Mouse (Mus musculus) MEL (cell line): ENCODE measurements around the gene Rtp3. TPM values are rescaled to one million over a fixed set of nuclear protein-coding genes. Genes with fewer than 3 reads are reported as not detected.

Source experiments
- DNase-seq: peaks from one replicate; pipeline ENCODE4 v3.0.0; 2011; ENCODE audit warnings: low read depth, low spot score
- H3K27ac ChIP-seq: 2 replicates; pipeline ENCODE4 v1.5.1; 2012; ENCODE audit warnings: low read depth, mild to moderate bottlenecking, control low read depth, low read length, moderate library complexity; ENCODE audit not compliant: control insufficient read depth
- H3K27me3 ChIP-seq, 2 experiments: fragments of 150-350 bp in 1 of 2; sonication (generic) in 1 of 2; 2 replicates each; pipeline ENCODE4 v1.6.1; 2012; ENCODE audit warnings: low read length in 2 of 2, mild to moderate bottlenecking in 2 of 2, improper control_type of control experiment in 1 of 2, moderate library complexity in 1 of 2; ENCODE audit not compliant: insufficient read depth in 2 of 2, control insufficient read depth in 1 of 2
- H3K36me3 ChIP-seq, 2 experiments: 2 replicates each; pipeline ENCODE4 v1.6.1; 2012 to 2014; ENCODE audit warnings: low read length in 2 of 2, improper control_type of control experiment in 1 of 2, inconsistent platforms in 1 of 2, mild to moderate bottlenecking in 1 of 2; ENCODE audit not compliant: insufficient read depth in 2 of 2, control insufficient read depth in 1 of 2
- H3K4me1 ChIP-seq, 2 experiments: fragments of 150-350 bp in 1 of 2; sonication (generic) in 1 of 2; 2 replicates each; pipeline ENCODE4 v1.6.1; 2012; ENCODE audit warnings: low read length in 2 of 2, improper control_type of control experiment in 1 of 2, mild to moderate bottlenecking in 1 of 2; ENCODE audit not compliant: insufficient read depth in 2 of 2, control insufficient read depth in 1 of 2
- H3K4me3 ChIP-seq, 2 experiments: fragments of 150-350 bp in 1 of 2; sonication (generic) in 1 of 2; 2 replicates each; pipeline ENCODE4 v1.5.1; 2012; ENCODE audit warnings: low read depth in 2 of 2, low read length in 2 of 2, mild to moderate bottlenecking in 2 of 2, moderate library complexity in 2 of 2, control low read depth in 1 of 2, improper control_type of control experiment in 1 of 2; ENCODE audit not compliant: control insufficient read depth in 1 of 2, insufficient read depth in 1 of 2
- H3K79me2 ChIP-seq: 2 replicates; pipeline ENCODE4 v1.6.1; 2012; ENCODE audit warnings: mild to moderate bottlenecking, low read length, moderate library complexity; ENCODE audit not compliant: control insufficient read depth, poor library complexity, insufficient read depth
- H3K9ac ChIP-seq: 2 replicates; pipeline ENCODE4 v1.6.1; 2012; ENCODE audit warnings: low read depth, mild to moderate bottlenecking, control low read depth, low read length, moderate library complexity; ENCODE audit not compliant: control insufficient read depth, poor library complexity, severe bottlenecking
- H3K9me3 ChIP-seq: fragments of 150-350 bp; sonication (generic); replicated peaks from 2 replicates; pipeline ENCODE4 v1.6.1; 2012; ENCODE audit warnings: mild to moderate bottlenecking, low read length, improper control_type of control experiment, moderate library complexity; ENCODE audit not compliant: insufficient read depth
- BHLHE40 ChIP-seq: IDR thresholded peaks from 2 replicates; pipeline ENCODE4 v1.6.1; 2012; ENCODE audit warnings: low read depth, mild to moderate bottlenecking, inconsistent platforms, low read length, improper control_type of control experiment, borderline replicate concordance
- CHD2 ChIP-seq: IDR thresholded peaks from 2 replicates; pipeline ENCODE4 v1.6.1; 2011; ENCODE audit warnings: low read length, improper control_type of control experiment
- CTCF ChIP-seq, 3 experiments: IDR thresholded peaks in 2 of 3; conservative IDR thresholded peaks in 1 of 3; 2 replicates each; pipeline ENCODE4 v1.5.1; 2011 to 2012; ENCODE audit warnings: low read length in 3 of 3, low read depth in 2 of 3, mild to moderate bottlenecking in 2 of 3, improper control_type of control experiment in 1 of 3, inconsistent platforms in 1 of 3, mixed read lengths in 1 of 3, moderate library complexity in 1 of 3; ENCODE audit not compliant: control insufficient read depth in 1 of 3, insufficient read depth in 1 of 3, poor library complexity in 1 of 3, severe bottlenecking in 1 of 3
- E2F4 ChIP-seq: IDR thresholded peaks from 2 replicates; pipeline ENCODE4 v1.6.1; 2011; ENCODE audit warnings: low read depth, low read length, improper control_type of control experiment, borderline replicate concordance
- ETS1 ChIP-seq: IDR thresholded peaks from 2 replicates; pipeline ENCODE4 v1.6.1; 2012; ENCODE audit warnings: low read depth, mild to moderate bottlenecking, inconsistent platforms, low read length, improper control_type of control experiment, moderate library complexity
- GATA1 ChIP-seq: IDR thresholded peaks from 2 replicates; pipeline ENCODE4 v1.6.1; 2011; ENCODE audit warnings: low read depth, low read length, improper control_type of control experiment
- HCFC1 ChIP-seq: IDR thresholded peaks from 2 replicates; pipeline ENCODE4 v1.6.1; 2012; ENCODE audit warnings: low read depth, mild to moderate bottlenecking, inconsistent platforms, low read length, improper control_type of control experiment, moderate library complexity
- KAT2A ChIP-seq: conservative IDR thresholded peaks from 2 replicates; pipeline ENCODE4 v1.6.1; 2012; ENCODE audit warnings: low read depth, low read length, improper control_type of control experiment, inconsistent platforms
- MAFK ChIP-seq: IDR thresholded peaks from 2 replicates; pipeline ENCODE4 v1.6.1; 2011; ENCODE audit warnings: low read depth, mild to moderate bottlenecking, low read length, improper control_type of control experiment, borderline replicate concordance
- MAX ChIP-seq: IDR thresholded peaks from 2 replicates; pipeline ENCODE4 v1.6.1; 2011; ENCODE audit warnings: low read length, improper control_type of control experiment
- MEF2A ChIP-seq: IDR thresholded peaks from 2 replicates; pipeline ENCODE4 v1.6.1; 2014; ENCODE audit warnings: low read depth, mild to moderate bottlenecking, inconsistent platforms, low read length, improper control_type of control experiment; ENCODE audit not compliant: poor library complexity, insufficient replicate concordance, severe bottlenecking; ENCODE audit errors: extremely low read depth
- MYB ChIP-seq: IDR thresholded peaks from 2 replicates; pipeline ENCODE4 v1.6.1; 2011; ENCODE audit warnings: mild to moderate bottlenecking, low read depth, low read length, improper control_type of control experiment
- MYC ChIP-seq: IDR thresholded peaks from 2 replicates; pipeline ENCODE4 v1.6.1; 2011; ENCODE audit warnings: low read depth, mild to moderate bottlenecking, low read length, improper control_type of control experiment, moderate library complexity
- NELFE ChIP-seq: IDR thresholded peaks from 2 replicates; pipeline ENCODE4 v1.6.1; 2011; ENCODE audit warnings: low read depth, low read length, improper control_type of control experiment
- NRF1 ChIP-seq: IDR thresholded peaks from 2 replicates; pipeline ENCODE4 v1.6.1; 2014; ENCODE audit warnings: low read depth, mild to moderate bottlenecking, inconsistent platforms, low read length, improper control_type of control experiment, moderate library complexity; ENCODE audit not compliant: poor library complexity, insufficient read depth, severe bottlenecking
- POLR2A ChIP-seq, 2 experiments: IDR thresholded peaks; 2 replicates each; pipeline ENCODE4 v1.6.1; 2011 to 2012; ENCODE audit warnings: low read length in 2 of 2, mild to moderate bottlenecking in 2 of 2, control low read depth in 1 of 2, improper control_type of control experiment in 1 of 2, low read depth in 1 of 2, moderate library complexity in 1 of 2; ENCODE audit not compliant: control insufficient read depth in 1 of 2, insufficient read depth in 1 of 2, poor library complexity in 1 of 2
- POLR2AphosphoS2 ChIP-seq: IDR thresholded peaks from 2 replicates; pipeline ENCODE4 v1.6.1; 2011; ENCODE audit warnings: low read length, improper control_type of control experiment
- RAD21 ChIP-seq: IDR thresholded peaks from 2 replicates; pipeline ENCODE4 v1.6.1; 2011; ENCODE audit warnings: mild to moderate bottlenecking, low read depth, low read length, improper control_type of control experiment
- SIN3A ChIP-seq: IDR thresholded peaks from 2 replicates; pipeline ENCODE4 v1.6.1; 2012; ENCODE audit warnings: low read length, improper control_type of control experiment, inconsistent platforms
- SMC3 ChIP-seq: IDR thresholded peaks from 2 replicates; pipeline ENCODE4 v1.6.1; 2011; ENCODE audit warnings: low read depth, low read length, improper control_type of control experiment
- TAL1 ChIP-seq: IDR thresholded peaks from 2 replicates; pipeline ENCODE4 v1.6.1; 2012; ENCODE audit warnings: mild to moderate bottlenecking, inconsistent platforms, low read length, moderate library complexity, mixed read lengths
- TBP ChIP-seq: IDR thresholded peaks from 2 replicates; pipeline ENCODE4 v1.8.0; 2011; ENCODE audit warnings: low read depth, low read length, improper control_type of control experiment
- TCF12 ChIP-seq: IDR thresholded peaks from 2 replicates; pipeline ENCODE4 v1.6.1; 2014; ENCODE audit warnings: low read depth, mild to moderate bottlenecking, inconsistent platforms, low read length, improper control_type of control experiment, moderate library complexity
- UBTF ChIP-seq: IDR thresholded peaks from 2 replicates; pipeline ENCODE4 v1.6.1; 2012; ENCODE audit warnings: low read depth, mild to moderate bottlenecking, inconsistent platforms, low read length, improper control_type of control experiment, moderate library complexity, borderline replicate concordance; ENCODE audit not compliant: insufficient read depth
- USF2 ChIP-seq, 2 experiments: IDR thresholded peaks; 2 replicates each; pipeline ENCODE4 v1.6.1; 2011 to 2012; ENCODE audit warnings: improper control_type of control experiment in 2 of 2, low read length in 2 of 2, borderline replicate concordance in 1 of 2, inconsistent platforms in 1 of 2, low read depth in 1 of 2, mild to moderate bottlenecking in 1 of 2; ENCODE audit not compliant: insufficient read depth in 1 of 2
- ZC3H11A ChIP-seq: IDR thresholded peaks from 2 replicates; pipeline ENCODE4 v1.6.1; 2012; ENCODE audit warnings: low read depth, mild to moderate bottlenecking, inconsistent platforms, low read length, improper control_type of control experiment
- ZMIZ1 ChIP-seq: IDR thresholded peaks from 2 replicates; pipeline ENCODE4 v1.6.1; 2012; ENCODE audit warnings: low read depth, mild to moderate bottlenecking, inconsistent platforms, low read length, improper control_type of control experiment, moderate library complexity
- polyA plus RNA-seq, 2 experiments: library from polyadenylated mRNA; stranded (reverse) in 1 of 2; unstranded in 1 of 2; fragments of >175 nt in 1 of 2; fragments of >200 nt in 1 of 2; gene quantifications; 2 replicates each; pipeline versions ENCODE4 v1.2.1 to v1.2.4; 2012; ENCODE audit warnings: low replicate concordance in 2 of 2, low read depth in 1 of 2; ENCODE audit not compliant: insufficient read length in 2 of 2, insufficient read depth in 1 of 2, missing spikeins in 1 of 2
- total RNA-seq: library from RNA; depleted of rRNA; stranded (reverse); fragments of 300-350 nt; gene quantifications from 2 replicates; pipeline ENCODE4 v1.2.3, GENCODE M21; 2012

Gene Rtp3
- total and polyA plus RNA-seq, 3 experiments: not detected

- no peaks in the 10 kb centered on the region for H3K27me3 ChIP-seq
- no peak overlapping the region for H3K4me3 ChIP-seq
- no peak overlapping the region for H3K27ac ChIP-seq
- no peaks in the 10 kb centered on the region for H3K9me3 ChIP-seq
- no peaks in the 10 kb centered on the region for H3K36me3 ChIP-seq
- H3K4me1 ChIP-seq: no peaks in the 10 kb centered on the region
- no peak for TF ChIP-seq E2F4
- no peak for TF ChIP-seq NELFE
- no peak for TF ChIP-seq SMC3
- TF ChIP-seq CHD2: no peak
- TF ChIP-seq ZC3H11A: no peak
- no peak for TF ChIP-seq POLR2AphosphoS2
- no peak for TF ChIP-seq SIN3A
- TF ChIP-seq MYC: no peak
- no peak for TF ChIP-seq KAT2A
- no peak for TF ChIP-seq NRF1
- no peak for TF ChIP-seq USF2 (IDR thresholded peaks at IDR 0.05; ENCODE audit: borderline replicate concordance in 1 of 2, insufficient read depth in 1 of 2, low read depth in 1 of 2, low read length in 2 of 2)
- no peak for TF ChIP-seq MYB
- TF ChIP-seq ZMIZ1: no peak
- no peak for TF ChIP-seq POLR2A (IDR thresholded peaks at IDR 0.05; ENCODE audit: control insufficient read depth in 1 of 2, insufficient read depth in 1 of 2, low read depth in 1 of 2, low read length in 2 of 2, poor library complexity in 1 of 2)
- no peak for TF ChIP-seq MAFK
- TF ChIP-seq MAX: no peak
- TF ChIP-seq BHLHE40: no peak
- no peak for TF ChIP-seq ETS1
- TF ChIP-seq, all 39 proteins: peak for 0
- DNase-seq: no peak
- Histone ChIP-seq H3K79me2 (no peaks in the 10 kb centered on the region), H3K9ac (no peak overlapping the region)
Observed at GRCm38 (mm10) chr9:110965062-110965909, 25.1 kb downstream of the Rtp3 start.

- TF ChIP-seq MEF2A: no peak
- TF ChIP-seq TAL1: no peak
- TF ChIP-seq UBTF: no peak
- no peak for TF ChIP-seq TCF12
- TF ChIP-seq CTCF (IDR thresholded peaks at IDR 0.05 in 2 of 3, conservative IDR thresholded peaks at IDR 0.05 in 1 of 3; ENCODE audit: control insufficient read depth in 1 of 3, insufficient read depth in 1 of 3, low read depth in 2 of 3, low read length in 3 of 3, poor library complexity in 1 of 3, severe bottlenecking in 1 of 3): no peak
- TF ChIP-seq TBP: no peak
- TF ChIP-seq BHLHE40: no peak
- no peak for TF ChIP-seq HCFC1
- no peak for TF ChIP-seq ZMIZ1
- no peak for TF ChIP-seq CHD2
- TF ChIP-seq RAD21: no peak
- TF ChIP-seq GATA1: no peak
- TF ChIP-seq SIN3A: no peak
- TF ChIP-seq, all 39 proteins: peak for 0
- DNase-seq: no peak
- Histone ChIP-seq H3K9me3 (no peaks in the 10 kb centered on the region), H3K27me3 (no peaks in the 10 kb centered on the region), H3K4me1 (no peaks in the 10 kb centered on the region), H3K27ac (no peak overlapping the region), H3K9ac (no peak overlapping the region), H3K4me3 (no peak overlapping the region), H3K79me2 (no peaks in the 10 kb centered on the region), H3K36me3 (no peaks in the 10 kb centered on the region)
Observed at GRCm38 (mm10) chr9:110963566-110964115, 26.7 kb downstream of the Rtp3 start.
